Mouse (Mus musculus) forebrain, embryonic 11.5 days (tissue): Measurements from ENCODE around the gene Otulin. TPM values are rescaled to one million over a fixed set of nuclear protein-coding genes. Genes with fewer than 3 reads are reported as not detected.

Source experiments
- ATAC-seq: fragments of 200-750 bp; cut with Nextera tagmentation; replicated peaks from 2 replicates; pipeline ENCODE4 v1.8.0; 2017; ENCODE audit warnings: moderate TSS enrichment; ENCODE audit not compliant: low FRiP score
- DNase-seq: peaks from one replicate; pipeline ENCODE4 v3.0.0-alpha.2; 2017; ENCODE audit warnings: low spot score
- H3K27ac ChIP-seq: fragments of 300-500 bp; sonication (generic); 2 replicates; pipeline ENCODE4 v1.5.1; 2014; ENCODE audit warnings: low read depth, low read length
- H3K27me3 ChIP-seq: fragments of 300-500 bp; sonication (generic); 2 replicates; pipeline ENCODE4 v1.6.1; 2014; ENCODE audit warnings: mild to moderate bottlenecking, low read length, mixed read lengths; ENCODE audit not compliant: control insufficient read depth, insufficient read depth
- H3K36me3 ChIP-seq: fragments of 300-500 bp; sonication (generic); 2 replicates; pipeline ENCODE4 v1.6.1; 2014; ENCODE audit warnings: mild to moderate bottlenecking, low read length, moderate library complexity, mixed read lengths; ENCODE audit not compliant: control insufficient read depth, insufficient read depth
- H3K4me1 ChIP-seq: fragments of 300-500 bp; sonication (generic); replicated peaks from 2 replicates; pipeline ENCODE4 v1.6.1; 2014; ENCODE audit warnings: low read length, mixed read lengths; ENCODE audit not compliant: control insufficient read depth, insufficient read depth
- H3K4me2 ChIP-seq: fragments of 300-500 bp; sonication (generic); 2 replicates; pipeline ENCODE4 v1.6.1; 2014; ENCODE audit warnings: low read depth, mild to moderate bottlenecking, low read length, moderate library complexity, mixed read lengths; ENCODE audit not compliant: severe bottlenecking
- H3K4me3 ChIP-seq: fragments of 300-500 bp; sonication (generic); 2 replicates; pipeline ENCODE4 v1.5.1; 2014; ENCODE audit warnings: low read depth, low read length
- H3K9ac ChIP-seq: fragments of 300-500 bp; sonication (generic); 2 replicates; pipeline ENCODE4 v1.6.1; 2014; ENCODE audit warnings: low read length
- H3K9me3 ChIP-seq: fragments of 300-500 bp; sonication (generic); 2 replicates; pipeline ENCODE4 v1.6.1; 2016; ENCODE audit warnings: low read length, mixed read lengths; ENCODE audit not compliant: control insufficient read depth
- WGBS: fragments of 180-500 bp; shearing (Covaris S2); extraction: QIAGEN DNeasy Blood & Tissue Kit; methylation state at CpG from one replicate; pipeline ENCODE4 v1.1.7; 2014; 5-methylcytosine and 5-hydroxymethylcytosine counted together
- polyA plus RNA-seq: library from polyadenylated mRNA; unstranded; fragments of >200 nt; fragmentation: Nextera tagmentation; extraction: Ambion mirVana; gene quantifications from 2 replicates; pipeline ENCODE4 v1.2.1, GENCODE M21; 2014

The Otulin gene
- polyA plus RNA-seq, 1 experiment from 2014 or later: 35.7 TPM

DNA sequence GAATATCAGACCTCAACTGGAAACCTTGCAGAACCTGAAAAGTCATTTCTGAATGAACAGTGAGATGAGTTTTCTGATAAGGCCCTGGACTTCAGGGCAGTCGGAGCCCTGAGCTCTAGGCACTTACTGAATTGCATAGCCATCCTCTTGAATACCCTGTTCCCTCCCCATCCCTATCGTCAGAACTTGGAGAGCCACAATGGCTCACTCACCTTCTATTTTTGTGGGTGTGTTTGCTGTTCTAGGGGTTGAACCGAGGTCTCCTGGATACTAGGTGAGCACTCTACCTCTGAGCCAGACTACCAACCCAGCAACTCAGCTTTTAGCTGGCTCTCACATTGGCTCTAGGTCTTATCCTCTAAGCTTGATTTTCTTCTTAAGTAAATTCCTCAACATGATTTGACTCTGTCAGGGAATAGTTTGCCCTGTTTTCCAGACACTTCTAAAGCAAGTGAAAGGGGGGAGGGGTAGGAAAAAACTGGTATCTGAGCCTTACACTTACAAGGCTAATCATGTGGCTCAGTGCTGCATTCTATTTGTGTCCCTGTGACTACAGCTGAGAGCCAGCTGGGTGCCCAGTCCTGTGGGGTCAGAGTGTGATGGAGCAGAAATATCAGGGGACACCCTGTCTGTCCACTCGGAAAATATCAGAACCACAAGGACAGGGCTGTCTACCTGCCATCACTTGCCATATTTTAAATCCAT is 92.8 kb downstream of the Otulin start:
- WGBS: 79% methylated on average over 4 of the region's 4 CpGs
- no peaks in the 10 kb centered on the region for H3K4me1 ChIP-seq
- no peak overlapping the region for H3K9ac ChIP-seq
- DNase-seq: no peak
- H3K9me3 ChIP-seq: no peaks in the 10 kb centered on the region
- no peaks in the 10 kb centered on the region for H3K27me3 ChIP-seq
- H3K4me2 ChIP-seq: no peak overlapping the region
- no peak overlapping the region for H3K4me3 ChIP-seq
- H3K36me3 ChIP-seq: no peaks in the 10 kb centered on the region
- no peak overlapping the region for H3K27ac ChIP-seq
- ATAC-seq: no peak

- no peaks in the 10 kb centered on the region for H3K36me3 ChIP-seq
- no peaks in the 10 kb centered on the region for H3K4me1 ChIP-seq
- no peak overlapping the region for H3K4me3 ChIP-seq
- H3K9me3 ChIP-seq: no peaks in the 10 kb centered on the region
- no peak overlapping the region for H3K9ac ChIP-seq
- ATAC-seq (no peak), DNase-seq (no peak)
- H3K27ac ChIP-seq: no peak overlapping the region
- H3K27me3 ChIP-seq: no peaks in the 10 kb centered on the region
- 68% methylated on average over 5 of the region's 5 CpGs for WGBS
- H3K4me2 ChIP-seq: no peak overlapping the region
Observed at GRCm38 (mm10) chr15:27536771-27537170, 93.7 kb downstream of the Otulin start.

- Histone ChIP-seq H3K9me3 (no peaks in the 10 kb centered on the region), H3K4me2 (no peak overlapping the region), H3K4me3 (no peak overlapping the region), H3K27ac (no peak overlapping the region), H3K27me3 (no peaks in the 10 kb centered on the region), H3K9ac (no peak overlapping the region), H3K36me3 (no peaks in the 10 kb centered on the region), H3K4me1 (no peaks in the 10 kb centered on the region)
- DNase-seq (no peak), ATAC-seq (no peak)
- 97% methylated on average over 7 of the region's 7 CpGs for WGBS
Observed at GRCm38 (mm10) chr15:27536186-27536585, 94.3 kb downstream of the Otulin start.

GRCm38 (mm10) chr15:27535681-27536080 is 94.8 kb downstream of the Otulin start:
- H3K9ac ChIP-seq: no peak overlapping the region
- DNase-seq: no peak
- no peak overlapping the region for H3K27ac ChIP-seq
- H3K4me1 ChIP-seq: no peaks in the 10 kb centered on the region
- H3K36me3 ChIP-seq: no peaks in the 10 kb centered on the region
- H3K27me3 ChIP-seq: no peaks in the 10 kb centered on the region
- H3K4me3 ChIP-seq: no peak overlapping the region
- no peak for ATAC-seq
- H3K9me3 ChIP-seq: no peaks in the 10 kb centered on the region
- no peak overlapping the region for H3K4me2 ChIP-seq
- WGBS: 94% methylated on average over 4 of the region's 4 CpGs

- ATAC-seq: no peak
- Histone ChIP-seq H3K4me3 (no peak overlapping the region), H3K9ac (no peak overlapping the region), H3K9me3 (no peaks in the 10 kb centered on the region), H3K27ac (no peak overlapping the region), H3K4me1 (no peaks in the 10 kb centered on the region), H3K36me3 (no peaks in the 10 kb centered on the region), H3K4me2 (no peak overlapping the region), H3K27me3 (no peaks in the 10 kb centered on the region)
- 83% methylated on average over 3 of the region's 3 CpGs for WGBS
- no peak for DNase-seq
Observed at GRCm38 (mm10) chr15:27533036-27533435, 97.5 kb downstream of the Otulin start.

GRCm38 (mm10) chr15:27530023-27530422 is 100.5 kb downstream of the Otulin start:
- Histone ChIP-seq H3K4me1 (no peaks in the 10 kb centered on the region), H3K4me2 (no peak overlapping the region), H3K4me3 (no peak overlapping the region), H3K27ac (no peak overlapping the region), H3K27me3 (no peaks in the 10 kb centered on the region), H3K36me3 (no peaks in the 10 kb centered on the region), H3K9me3 (no peaks in the 10 kb centered on the region), H3K9ac (no peak overlapping the region)
- DNase-seq (no peak), ATAC-seq (no peak)
- WGBS: 65% methylated on average over 4 of the region's 4 CpGs

GRCm38 (mm10) chr15:27528896-27529295 is 101.6 kb downstream of the Otulin start:
- H3K9me3 ChIP-seq: no peaks in the 10 kb centered on the region

DNA sequence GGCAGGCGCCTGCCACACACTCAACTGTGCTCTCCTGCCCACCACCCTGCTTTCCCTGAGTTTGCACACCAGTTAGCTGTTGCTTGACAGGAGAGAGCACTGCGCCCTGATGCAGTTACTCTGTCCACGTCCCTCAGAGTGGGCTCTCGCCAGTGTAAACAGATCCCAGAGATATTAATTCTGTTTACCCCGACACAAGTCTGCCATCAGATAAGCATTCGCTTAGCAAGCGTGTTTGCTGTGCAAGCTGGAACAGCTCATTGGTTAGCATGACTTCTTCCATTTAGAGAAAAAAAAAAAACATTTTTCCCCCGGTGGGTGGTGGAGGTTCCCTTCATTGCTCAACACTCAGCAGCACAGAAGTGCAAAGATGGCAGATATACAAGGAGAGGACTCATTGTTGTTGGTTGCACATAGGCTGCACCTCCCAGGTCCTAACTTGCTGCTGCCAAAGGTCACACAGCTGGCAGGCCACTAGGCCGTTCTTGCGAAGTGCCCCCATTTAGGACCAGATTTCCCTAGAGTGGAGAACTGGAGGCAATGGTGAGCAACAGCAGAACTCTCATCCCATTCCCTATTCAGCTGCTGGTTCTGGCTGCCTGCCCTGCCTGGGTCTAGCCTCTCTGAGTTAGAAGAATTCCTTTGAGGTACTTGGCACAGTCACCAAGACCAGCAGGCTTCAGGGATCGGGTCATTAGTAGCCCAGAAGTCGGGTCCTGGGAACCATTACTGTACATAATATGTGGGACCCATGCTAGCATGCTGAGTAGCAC is 105.1 kb downstream of the Otulin start:
- no peaks in the 10 kb centered on the region for H3K36me3 ChIP-seq
- no peak for ATAC-seq
- no peak overlapping the region for H3K27ac ChIP-seq
- H3K9ac ChIP-seq: no peak overlapping the region
- no peak for DNase-seq
- no peaks in the 10 kb centered on the region for H3K9me3 ChIP-seq
- H3K4me1 ChIP-seq: no peaks in the 10 kb centered on the region
- H3K27me3 ChIP-seq: no peaks in the 10 kb centered on the region
- H3K4me3 ChIP-seq: no peak overlapping the region
- no peak overlapping the region for H3K4me2 ChIP-seq
- WGBS: 91% methylated on average over 12 of the region's 12 CpGs

More at GRCm38 (mm10) chr15:27528896-27529295, 101.6 kb downstream of the Otulin start:
- Histone ChIP-seq H3K9ac (no peak overlapping the region), H3K4me3 (no peak overlapping the region), H3K27me3 (no peaks in the 10 kb centered on the region), H3K4me2 (no peak overlapping the region), H3K27ac (no peak overlapping the region), H3K4me1 (no peaks in the 10 kb centered on the region), H3K36me3 (no peaks in the 10 kb centered on the region)
- ATAC-seq (no peak), DNase-seq (no peak)
- WGBS: 94% methylated on average over 4 of the region's 4 CpGs
